Mouse (Mus musculus) hindbrain, postnatal 0 days (tissue): ENCODE results near the gene Pip4k2a. TPM values are rescaled to one million over a fixed set of nuclear protein-coding genes. Genes with fewer than 3 reads are reported as not detected.

Experiments
- ATAC-seq: fragments of 200-750 bp; cut with Nextera tagmentation; 2 replicates; pipeline ENCODE4 v1.8.0; 2017; ENCODE audit warnings: mild to moderate bottlenecking, moderate TSS enrichment, moderate library complexity
- DNase-seq: peaks from one replicate; pipeline ENCODE4 v3.0.0-alpha.2; 2015; ENCODE audit warnings: low spot score
- H3K27ac ChIP-seq: fragments of 300-500 bp; sonication (generic); 2 replicates; pipeline ENCODE4 v1.5.1; 2014; ENCODE audit warnings: mild to moderate bottlenecking
- H3K27me3 ChIP-seq: fragments of 300-500 bp; sonication (generic); 2 replicates; pipeline ENCODE4 v1.6.1; 2014; ENCODE audit warnings: low read length, mixed read lengths; ENCODE audit not compliant: insufficient read depth
- H3K36me3 ChIP-seq: fragments of 300-500 bp; sonication (generic); 2 replicates; pipeline ENCODE4 v1.6.1; 2014; ENCODE audit warnings: low read length, mixed read lengths; ENCODE audit not compliant: insufficient read depth
- H3K4me1 ChIP-seq: fragments of 300-500 bp; sonication (generic); 2 replicates; pipeline ENCODE4 v1.6.1; 2014; ENCODE audit warnings: antibody characterized with exemption, low read length, mixed read lengths; ENCODE audit not compliant: insufficient read depth
- H3K4me2 ChIP-seq: fragments of 300-500 bp; sonication (generic); 2 replicates; pipeline ENCODE4 v1.6.1; 2014; ENCODE audit warnings: low read depth, mild to moderate bottlenecking, low read length, moderate library complexity, mixed read lengths
- H3K4me3 ChIP-seq: fragments of 300-500 bp; sonication (generic); 2 replicates; pipeline ENCODE4 v1.5.1; 2014; ENCODE audit warnings: low read length
- H3K9ac ChIP-seq: fragments of 300-500 bp; sonication (generic); replicated peaks from 2 replicates; pipeline ENCODE4 v1.6.1; 2014; ENCODE audit warnings: mild to moderate bottlenecking, low read length, moderate library complexity, mixed read lengths
- H3K9me3 ChIP-seq: fragments of 300-500 bp; sonication (generic); 2 replicates; pipeline ENCODE4 v1.6.1; 2016; ENCODE audit warnings: low read length, mixed read lengths
- CTCF ChIP-seq: IDR thresholded peaks from 2 replicates; pipeline ENCODE4 v1.5.1; 2016; ENCODE audit warnings: antibody characterized with exemption, control low read depth, low read depth
- WGBS: fragments of 180-500 bp; shearing (Covaris S2); extraction: QIAGEN DNeasy Blood & Tissue Kit; methylation state at CpG from one replicate; pipeline ENCODE4 v1.1.7; 2014; 5-methylcytosine and 5-hydroxymethylcytosine counted together
- polyA plus RNA-seq: library from polyadenylated mRNA; unstranded; fragments of >200 nt; fragmentation: Nextera tagmentation; extraction: Ambion mirVana; gene quantifications from 2 replicates; pipeline ENCODE4 v1.2.1, GENCODE M21; 2015
- total RNA-seq: library from RNA; depleted of rRNA; stranded (reverse); fragments of >200 nt; gene quantifications from 2 replicates; pipeline ENCODE4 v1.2.3, GENCODE M21; 2014

The Pip4k2a gene
- total and polyA plus RNA-seq, 2 experiments from 2014 or later: 5.5 to 8.2 TPM

GRCm38 (mm10) chr2:18914750-18915149, 83.2 kb downstream of the Pip4k2a start:
- Histone ChIP-seq H3K4me3 (no peak overlapping the region), H3K4me1 (peaks cover 14% of the 10 kb centered on the region), H3K36me3 (no peaks in the 10 kb centered on the region), H3K27ac (no peak overlapping the region), H3K9ac (no peak overlapping the region), H3K4me2 (no peak overlapping the region), H3K9me3 (no peaks in the 10 kb centered on the region), H3K27me3 (no peaks in the 10 kb centered on the region)
- DNase-seq: no peak
- TF ChIP-seq CTCF: no peak
- WGBS: 81% methylated on average over 2 of the region's 2 CpGs
- no peak for ATAC-seq

GRCm38 (mm10) chr2:18913642-18914041, 84.3 kb downstream of the Pip4k2a start:
- no peak for DNase-seq
- H3K4me2 ChIP-seq: no peak overlapping the region
- peaks cover 14% of the 10 kb centered on the region for H3K4me1 ChIP-seq
- no peak for TF ChIP-seq CTCF
- H3K9ac ChIP-seq: no peak overlapping the region
- no peak for ATAC-seq
- H3K36me3 ChIP-seq: no peaks in the 10 kb centered on the region
- 88% methylated on average over 3 of the region's 3 CpGs for WGBS
- no peak overlapping the region for H3K27ac ChIP-seq
- no peaks in the 10 kb centered on the region for H3K27me3 ChIP-seq
- H3K4me3 ChIP-seq: no peak overlapping the region
- no peaks in the 10 kb centered on the region for H3K9me3 ChIP-seq

- Histone ChIP-seq H3K36me3 (no peaks in the 10 kb centered on the region), H3K27ac (no peak overlapping the region), H3K27me3 (no peaks in the 10 kb centered on the region), H3K9me3 (no peaks in the 10 kb centered on the region), H3K4me1 (peaks cover 4% of the 10 kb centered on the region), H3K9ac (no peak overlapping the region), H3K4me2 (no peak overlapping the region), H3K4me3 (no peak overlapping the region)
- TF ChIP-seq CTCF: no peak
- 95% methylated on average over 6 of the region's 6 CpGs for WGBS
- ATAC-seq (no peak), DNase-seq (no peak)
Observed at GRCm38 (mm10) chr2:18911251-18911934, 86.5 kb downstream of the Pip4k2a start.

GRCm38 (mm10) chr2:18910209-18910608, 87.7 kb downstream of the Pip4k2a start:
- no peaks in the 10 kb centered on the region for H3K4me1 ChIP-seq
- TF ChIP-seq CTCF: no peak
- no peak overlapping the region for H3K27ac ChIP-seq
- ATAC-seq (no peak), DNase-seq (no peak)
- no peak overlapping the region for H3K4me3 ChIP-seq
- H3K4me2 ChIP-seq: no peak overlapping the region
- no peaks in the 10 kb centered on the region for H3K36me3 ChIP-seq
- no peaks in the 10 kb centered on the region for H3K27me3 ChIP-seq
- no peaks in the 10 kb centered on the region for H3K9me3 ChIP-seq
- no peak overlapping the region for H3K9ac ChIP-seq
- 77% methylated on average over 6 of the region's 6 CpGs for WGBS

GRCm38 (mm10) chr2:18909713-18910112, 88.2 kb downstream of the Pip4k2a start:
- TF ChIP-seq CTCF: no peak
- H3K4me1 ChIP-seq: no peaks in the 10 kb centered on the region
- no peak overlapping the region for H3K4me3 ChIP-seq
- H3K4me2 ChIP-seq: no peak overlapping the region
- H3K27ac ChIP-seq: no peak overlapping the region
- DNase-seq: no peak
- 70% methylated on average over 6 of the region's 6 CpGs for WGBS
- ATAC-seq: no peak
- H3K36me3 ChIP-seq: no peaks in the 10 kb centered on the region
- no peak overlapping the region for H3K9ac ChIP-seq
- no peaks in the 10 kb centered on the region for H3K27me3 ChIP-seq
- no peaks in the 10 kb centered on the region for H3K9me3 ChIP-seq

- no peaks in the 10 kb centered on the region for H3K36me3 ChIP-seq
- no peaks in the 10 kb centered on the region for H3K4me1 ChIP-seq
- DNase-seq (no peak), ATAC-seq (no peak)
- WGBS: 58% methylated on average over 8 of the region's 8 CpGs
- H3K9me3 ChIP-seq: no peaks in the 10 kb centered on the region
- H3K27ac ChIP-seq: no peak overlapping the region
- no peak overlapping the region for H3K4me3 ChIP-seq
- TF ChIP-seq CTCF: no peak
- no peak overlapping the region for H3K4me2 ChIP-seq
- H3K9ac ChIP-seq: no peak overlapping the region
- H3K27me3 ChIP-seq: no peaks in the 10 kb centered on the region
Observed at GRCm38 (mm10) chr2:18907269-18907668, 90.7 kb downstream of the Pip4k2a start.

GRCm38 (mm10) chr2:18906421-18907084, 91.4 kb downstream of the Pip4k2a start:
- H3K9me3 ChIP-seq: no peaks in the 10 kb centered on the region
- no peak overlapping the region for H3K4me3 ChIP-seq
- no peaks in the 10 kb centered on the region for H3K27me3 ChIP-seq
- peak; percentile 38 for TF ChIP-seq CTCF
- no peaks in the 10 kb centered on the region for H3K4me1 ChIP-seq
- H3K27ac ChIP-seq: 0 out of 2 replicates have a peak overlapping the region, but pooled peaks have one; percentile 32
- H3K4me2 ChIP-seq: no peak overlapping the region
- DNase-seq (peak; percentile 70), ATAC-seq (peak; percentile 94)
- 41% methylated on average over 2 of the region's 2 CpGs for WGBS
- H3K36me3 ChIP-seq: no peaks in the 10 kb centered on the region
- no peak overlapping the region for H3K9ac ChIP-seq
